Mouse (Mus musculus) spleen, adult 2 months (tissue): ENCODE measurements around the gene Cntnap5b.

Experiments used
- CTCF ChIP-seq: fragments of 200-500 bp; IDR thresholded peaks from 2 replicates; pipeline ENCODE4 v1.5.1; 2011; ENCODE audit warnings: mild to moderate bottlenecking, inconsistent platforms; ENCODE audit not compliant: insufficient read depth, insufficient read length, insufficient replicate concordance; ENCODE audit errors: extremely low read depth
- POLR2A ChIP-seq: fragments of 200-500 bp; IDR thresholded peaks from 2 replicates; pipeline ENCODE4 v1.6.1; 2011; ENCODE audit warnings: low read depth, low read length, inconsistent platforms

GRCm38 (mm10) chr1:100006021-100006745, 233.6 kb downstream of the Cntnap5b start:
- TF ChIP-seq CTCF (no peak), POLR2A (no peak)
